Mouse (Mus musculus): Measurements from ENCODE around the gene Tprg.
A peak's percentile ranks its signal among the peaks of the same experiment; 100 is the strongest.

Gene Tprg

DNA sequence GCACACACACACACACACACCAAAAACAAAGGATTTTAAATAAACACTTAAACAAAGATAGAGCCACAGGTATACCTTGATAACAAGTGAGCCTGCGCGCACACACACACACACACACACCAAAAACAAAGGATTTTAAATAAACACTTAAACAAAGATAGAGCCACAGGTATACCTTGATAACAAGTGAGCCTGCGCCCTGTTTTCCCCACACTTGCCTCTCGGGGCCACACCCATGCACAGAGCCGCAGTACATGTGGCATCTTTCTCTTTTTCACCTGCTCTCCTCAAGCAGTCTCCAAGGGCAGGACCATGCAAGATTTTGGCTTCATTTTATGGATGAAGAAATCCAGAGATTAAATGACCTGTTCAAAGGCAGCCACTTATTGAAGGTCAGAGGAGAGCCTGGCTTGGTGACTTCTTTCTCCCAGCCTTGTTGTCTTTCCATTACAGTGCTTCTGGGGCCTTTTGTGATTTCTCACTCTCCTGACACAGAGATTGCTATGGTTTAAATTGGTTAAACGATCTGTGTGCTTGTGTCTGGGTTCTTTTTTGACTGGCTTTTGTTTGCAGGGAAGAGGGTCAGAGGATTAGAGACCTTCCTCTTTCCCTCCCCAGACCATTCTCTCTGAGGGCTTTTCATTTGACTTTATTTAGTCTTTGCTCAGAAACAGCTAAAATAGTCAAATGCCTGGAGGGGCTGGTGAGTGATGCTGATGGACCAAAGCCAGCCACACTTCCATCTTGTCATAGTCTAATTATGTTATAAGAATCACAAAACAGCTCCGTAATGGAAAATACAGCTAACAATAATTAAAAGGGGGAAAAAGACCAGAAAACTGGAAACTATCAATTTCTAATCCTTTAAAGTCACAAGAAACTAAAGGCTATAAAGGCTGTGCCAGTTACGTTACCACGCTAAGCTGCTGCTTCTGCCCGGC lies 46.9 kb downstream of the Tprg start:
- DNase-seq (ENCODE audit: low read depth, low spot score): no peak

DNA sequence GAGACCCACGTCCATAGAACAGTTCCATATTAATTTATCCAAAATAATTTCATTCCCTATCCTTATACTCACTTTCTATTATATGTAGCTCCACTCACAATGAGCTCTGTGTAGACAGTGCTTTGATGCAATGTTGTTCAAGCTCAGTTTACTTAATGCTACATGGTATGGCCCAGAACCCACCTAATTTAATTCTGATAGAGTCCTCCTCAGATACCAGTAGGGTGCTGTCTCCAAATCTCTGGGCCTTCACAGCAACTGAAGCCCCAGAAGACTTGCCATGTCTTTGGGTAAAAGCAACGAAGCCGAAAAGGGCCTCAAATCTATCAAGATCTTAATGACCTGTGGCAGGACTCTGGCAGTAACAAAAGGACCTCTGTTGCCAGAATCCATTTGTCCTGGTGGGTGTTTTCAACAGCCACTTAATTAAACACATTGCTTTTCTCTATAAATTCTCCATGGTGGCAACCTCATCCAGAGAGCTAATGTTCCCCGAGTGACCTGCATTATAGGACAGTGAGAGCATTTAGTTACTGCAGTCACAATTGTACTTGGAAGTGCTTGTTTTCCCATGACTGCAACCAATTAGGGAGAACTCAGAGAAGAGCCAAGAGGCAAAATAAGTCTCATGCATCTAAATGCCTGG lies 48.6 kb downstream of the Tprg start:
- no peak for DNase-seq (ENCODE audit: low read depth, low spot score)

DNA sequence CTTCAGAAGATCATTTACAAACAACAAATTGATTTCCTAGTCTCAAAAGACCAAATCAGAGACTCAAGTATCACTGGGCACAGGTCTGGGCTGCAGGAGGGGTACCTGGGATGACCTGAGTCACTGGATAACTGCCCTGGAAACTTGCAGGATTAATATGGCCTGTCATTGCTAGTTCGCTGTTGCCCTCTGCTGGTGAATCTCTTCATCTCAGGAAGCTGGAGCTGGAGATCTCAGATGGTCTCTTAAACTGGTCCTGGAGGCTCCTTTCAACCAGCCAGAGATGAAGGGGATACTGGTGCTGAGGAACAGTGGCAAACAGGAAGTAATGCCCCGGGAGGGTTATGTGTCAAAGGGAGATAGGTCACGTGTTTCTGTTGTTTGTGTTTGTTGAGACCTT lies 63.0 kb downstream of the Tprg start:
- peak; percentile 75 for DNase-seq (ENCODE audit: low read depth, low spot score)

DNA sequence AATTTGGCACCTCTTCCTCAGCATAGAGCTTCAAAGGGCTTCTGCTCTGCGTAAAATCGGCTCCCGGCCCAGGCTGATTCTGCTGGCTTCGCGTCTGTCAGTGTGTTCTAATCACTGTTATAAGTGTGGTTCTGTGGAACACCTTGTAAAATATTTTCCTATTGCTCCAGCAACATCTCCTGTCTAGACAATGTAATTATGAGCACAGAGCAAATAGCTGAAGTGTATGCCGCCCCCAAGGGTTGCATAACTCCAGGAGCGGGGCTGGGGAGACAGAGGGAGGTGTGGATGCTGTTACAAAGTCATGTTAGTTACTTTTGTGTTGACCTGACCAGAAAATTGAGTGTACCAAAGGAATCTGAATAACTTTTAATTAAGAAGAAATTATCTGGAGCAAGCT lies 81.2 kb downstream of the Tprg start:
- no peak for DNase-seq (ENCODE audit: low read depth, low spot score)

DNA sequence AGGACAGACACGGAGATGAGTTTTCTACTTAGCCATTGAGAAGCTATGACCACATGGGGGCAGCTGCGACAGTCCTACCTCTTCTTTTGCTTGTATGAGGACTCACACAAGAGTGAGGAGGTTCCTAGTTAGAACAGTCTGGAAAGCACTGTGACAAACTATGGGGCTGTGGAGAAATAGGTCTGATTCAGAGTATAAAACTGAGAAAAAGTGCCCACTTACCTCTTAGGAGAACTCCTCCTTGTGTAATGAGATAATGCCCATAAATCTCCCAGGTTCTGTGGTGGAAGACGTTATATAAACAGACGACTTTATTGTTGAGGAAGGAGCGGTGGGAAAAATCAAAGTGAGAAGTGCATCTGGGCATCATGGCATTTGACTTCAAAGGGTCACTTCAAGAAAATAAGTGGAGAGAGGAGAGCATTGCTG lies 83.4 kb downstream of the Tprg start:
- peak; percentile 24 for DNase-seq (ENCODE audit: low read depth, low spot score)

DNA sequence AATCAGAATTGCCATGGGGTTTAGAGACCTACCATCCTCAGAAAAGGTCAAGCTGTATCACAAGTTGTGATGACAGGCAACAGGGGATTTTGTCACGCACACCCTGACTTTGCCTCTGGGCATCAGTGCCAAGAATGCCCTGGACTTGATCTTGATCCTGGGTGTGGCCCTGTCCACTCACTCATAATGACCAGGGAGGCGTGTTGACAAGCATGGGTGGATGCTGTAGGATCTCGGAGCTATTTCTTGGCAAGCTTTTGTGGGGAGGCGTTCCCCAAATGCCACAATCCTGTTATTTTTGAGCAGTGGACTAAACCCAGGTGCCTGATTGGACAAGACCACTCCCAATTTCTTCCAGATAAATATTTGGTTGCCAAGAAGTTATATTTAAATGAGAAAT lies 87.5 kb downstream of the Tprg start:
- no peak for DNase-seq (ENCODE audit: low read depth, low spot score)

DNA sequence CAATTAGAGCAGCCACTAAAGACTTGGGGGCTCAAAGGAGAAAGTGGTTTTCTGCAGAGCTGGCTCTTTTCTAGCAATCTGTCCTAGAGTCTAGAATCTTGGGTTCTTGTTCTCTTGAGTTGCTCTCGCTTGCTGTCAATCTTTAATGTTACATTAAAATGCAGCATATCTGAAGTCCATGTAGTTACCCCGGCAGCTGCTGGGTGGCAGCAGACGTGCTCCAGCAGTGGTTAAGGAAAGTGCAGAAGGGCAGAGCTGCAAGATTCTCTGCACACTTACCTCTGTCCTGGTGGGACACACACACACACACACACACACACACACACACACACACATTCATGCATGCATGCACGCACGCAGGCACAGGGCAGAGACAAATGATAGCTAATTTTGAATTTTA lies 88.2 kb downstream of the Tprg start:
- peak; percentile 16 for DNase-seq (ENCODE audit: low read depth, low spot score)

DNA sequence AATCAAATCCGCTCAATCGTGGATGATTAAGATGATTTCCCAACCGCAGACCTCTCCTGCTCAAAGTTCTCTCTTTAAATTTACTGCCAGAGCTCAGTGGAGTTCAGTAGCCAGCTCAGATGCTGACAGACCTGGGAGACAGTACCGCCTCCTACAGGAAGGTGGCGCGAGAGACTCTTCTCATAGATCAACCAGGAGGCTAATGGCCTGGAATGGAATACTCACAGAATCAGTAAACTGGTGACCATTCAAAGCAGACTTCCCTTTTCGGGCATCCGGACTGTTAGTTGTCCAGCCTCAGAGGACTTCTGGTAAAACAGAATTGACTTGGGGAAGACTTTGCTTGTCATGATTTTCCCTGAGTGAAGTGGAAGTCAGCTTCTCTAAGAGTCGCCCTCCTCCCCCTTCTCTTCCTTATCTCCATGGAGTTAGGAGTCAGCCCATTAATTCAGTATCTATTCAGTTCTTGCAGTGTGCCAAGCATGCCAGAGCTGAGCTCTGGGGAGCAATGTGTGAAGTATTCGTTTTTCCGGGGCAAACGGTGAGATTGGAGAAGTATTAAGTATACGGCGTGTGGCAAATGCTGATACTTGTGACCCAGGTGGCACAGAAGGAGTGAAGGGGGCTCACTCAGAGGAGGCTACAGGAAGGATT lies 90.2 kb downstream of the Tprg start:
- DNase-seq (ENCODE audit: low read depth, low spot score): peak; percentile 86

DNA sequence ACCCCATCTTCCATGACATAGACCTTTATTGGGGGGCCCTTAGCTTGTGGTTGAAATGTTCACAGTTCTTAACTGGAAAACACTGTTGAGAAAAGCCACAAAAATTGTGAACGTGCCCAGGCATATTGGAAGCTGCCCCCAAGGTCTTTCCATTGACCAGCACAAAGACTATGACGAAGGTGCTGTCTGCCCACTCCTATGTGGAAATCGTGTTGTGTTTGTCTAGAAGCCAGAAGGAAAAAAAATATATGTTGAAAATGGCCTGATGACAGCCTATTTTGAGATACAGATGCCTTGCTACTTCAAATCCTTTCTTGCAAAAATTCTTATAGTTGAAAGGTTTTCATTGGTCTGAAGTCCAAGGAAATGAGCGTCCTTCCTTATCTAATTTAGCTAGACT lies 91.1 kb downstream of the Tprg start:
- no peak for DNase-seq (ENCODE audit: low read depth, low spot score)

DNA sequence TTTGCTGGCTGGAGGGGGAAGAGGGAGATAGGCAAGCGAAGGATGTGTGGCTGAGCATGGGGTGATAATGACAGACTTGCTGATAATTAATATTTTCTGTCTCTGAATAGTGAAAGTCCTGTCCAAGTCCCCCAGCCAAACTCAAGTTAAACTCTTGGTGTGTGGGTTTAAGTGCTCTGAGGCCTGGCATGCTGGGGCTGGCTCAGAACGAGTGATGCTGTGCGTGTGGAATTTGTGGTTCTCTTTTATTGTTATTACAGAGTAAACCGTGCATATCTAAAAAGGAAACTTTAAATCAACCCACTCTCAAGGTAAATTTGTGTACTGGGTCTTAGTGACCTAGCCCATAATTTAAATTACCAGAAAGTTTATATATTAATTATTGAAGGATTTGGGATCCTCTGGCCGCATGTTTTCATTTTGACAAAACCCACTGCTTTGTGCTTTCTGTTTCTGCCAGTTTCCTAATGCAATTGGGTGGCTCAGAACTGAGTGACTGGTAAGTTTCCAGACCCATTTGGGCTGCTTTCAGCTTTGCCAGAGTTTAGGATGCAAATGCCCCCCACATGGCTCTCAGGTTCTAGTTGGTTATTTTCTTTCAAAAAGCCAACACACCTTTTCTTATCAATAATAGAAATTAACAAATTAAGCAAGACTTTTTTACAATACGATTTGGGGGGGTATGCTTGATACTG lies 99.0 kb downstream of the Tprg start:
- no peak for DNase-seq (ENCODE audit: low read depth, low spot score)

DNA sequence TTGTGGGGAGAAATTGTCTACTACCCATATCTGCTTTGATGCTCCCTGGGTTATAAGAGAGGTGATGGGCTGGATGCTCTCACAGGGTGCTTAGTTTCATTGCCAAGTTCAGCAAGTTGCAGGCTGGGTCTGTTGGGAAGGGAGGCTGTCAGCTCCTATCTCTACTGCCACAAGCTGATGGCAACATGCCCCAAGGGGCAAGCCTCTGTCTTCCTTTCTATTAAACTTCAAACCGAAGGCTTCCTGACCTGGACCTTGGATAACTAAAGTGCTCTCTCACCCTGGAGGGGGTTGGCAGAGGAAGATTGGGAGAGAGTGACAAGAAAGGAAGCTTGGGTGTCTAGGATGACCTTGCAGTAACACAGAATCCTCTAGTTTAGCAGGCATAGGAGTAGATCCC lies 108.1 kb downstream of the Tprg start:
- DNase-seq (ENCODE audit: low read depth, low spot score): no peak

DNA sequence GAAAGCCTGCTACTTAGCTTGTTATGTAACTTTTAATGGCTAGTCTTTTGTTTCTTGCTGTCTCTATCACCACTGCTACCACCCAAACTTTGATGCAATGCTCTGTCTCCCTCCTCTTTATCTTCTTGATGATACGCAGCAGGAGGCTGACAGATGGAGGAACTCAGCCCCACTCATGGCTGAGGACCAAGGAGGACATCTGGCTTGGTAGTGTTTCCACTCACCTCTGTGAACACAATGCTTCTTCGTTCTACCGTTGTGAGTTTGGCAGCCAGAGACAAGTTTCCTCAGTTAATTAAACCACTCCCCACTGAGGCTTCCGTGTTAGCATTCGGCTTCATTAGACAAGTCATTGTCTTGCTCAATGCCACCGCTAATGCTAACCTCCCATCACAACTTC lies 117.5 kb downstream of the Tprg start:
- no peak for DNase-seq (ENCODE audit: low read depth, low spot score)

DNA sequence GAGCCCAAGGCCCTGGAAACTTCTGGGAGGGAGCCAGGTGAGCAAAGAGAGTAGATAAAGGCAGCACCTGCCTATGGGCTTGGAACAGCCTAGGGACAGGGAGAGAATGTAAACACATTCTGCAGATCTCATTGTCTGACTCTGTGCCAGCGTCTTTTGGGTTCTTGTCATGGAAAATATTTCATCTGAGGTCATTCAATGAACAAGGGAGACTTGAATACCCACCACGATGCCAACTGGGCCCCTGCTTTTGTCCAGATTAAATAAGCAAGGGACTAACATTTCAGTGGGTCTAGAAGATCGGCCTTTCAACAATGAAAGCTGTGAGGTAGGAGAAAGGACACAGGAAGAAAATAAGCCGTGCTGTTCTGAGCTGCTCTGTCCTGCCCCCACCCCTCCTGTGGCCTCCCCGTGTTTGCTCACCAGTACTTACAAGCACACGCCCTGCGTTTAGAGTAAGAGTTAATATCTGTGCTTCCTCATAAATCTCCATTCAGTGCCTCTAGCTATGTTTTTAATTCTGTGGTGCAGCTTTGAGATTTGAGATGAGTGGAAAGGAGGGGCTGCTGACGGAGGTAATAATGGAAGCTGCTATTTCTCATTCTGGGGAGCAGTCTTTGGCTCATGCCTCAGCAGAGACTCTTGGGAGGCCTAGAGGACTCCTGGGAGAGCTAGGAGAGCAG lies 120.7 kb downstream of the Tprg start:
- peak; percentile 15 for DNase-seq (ENCODE audit: low read depth, low spot score)

DNA sequence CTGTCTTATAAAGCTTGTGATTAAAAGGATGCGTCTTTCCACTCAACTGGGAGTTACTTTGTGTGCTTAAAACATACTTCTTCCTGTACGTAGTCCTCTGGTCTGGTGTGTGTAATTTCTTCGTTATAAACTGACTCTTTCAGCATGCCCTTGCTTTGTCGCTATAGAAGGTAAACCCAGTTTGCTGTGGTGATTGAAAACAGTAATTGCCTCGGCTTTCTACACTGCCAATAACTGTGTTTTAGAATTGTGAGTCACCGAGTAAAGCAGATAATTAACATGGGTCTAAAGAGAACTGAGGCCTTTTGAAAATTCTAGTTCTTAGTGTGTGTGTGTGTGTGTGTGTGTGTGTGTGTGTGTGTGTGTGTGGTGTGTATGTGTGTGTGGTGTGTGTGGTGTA lies 121.4 kb downstream of the Tprg start:
- DNase-seq (ENCODE audit: low read depth, low spot score): no peak

DNA sequence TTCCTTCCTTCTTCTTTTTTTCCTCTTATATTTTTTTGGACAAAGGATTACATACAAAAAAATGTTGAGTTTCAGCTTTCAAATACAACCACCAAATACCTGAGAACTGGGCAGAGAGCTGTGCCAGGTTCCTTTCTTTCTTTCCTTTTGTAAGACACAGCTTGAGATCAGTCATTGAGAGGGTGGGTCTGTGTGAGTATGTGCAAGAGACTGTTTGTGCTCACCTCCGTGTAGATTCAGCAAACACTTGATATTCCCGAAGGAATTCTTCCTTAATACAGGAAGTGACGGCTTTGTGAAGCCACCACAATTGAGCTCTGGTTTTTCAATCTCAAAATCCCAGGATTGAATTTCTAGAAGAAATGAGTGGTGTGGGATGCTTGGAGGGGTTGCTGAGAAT lies 124.7 kb downstream of the Tprg start:
- no peak for DNase-seq (ENCODE audit: low read depth, low spot score)

DNA sequence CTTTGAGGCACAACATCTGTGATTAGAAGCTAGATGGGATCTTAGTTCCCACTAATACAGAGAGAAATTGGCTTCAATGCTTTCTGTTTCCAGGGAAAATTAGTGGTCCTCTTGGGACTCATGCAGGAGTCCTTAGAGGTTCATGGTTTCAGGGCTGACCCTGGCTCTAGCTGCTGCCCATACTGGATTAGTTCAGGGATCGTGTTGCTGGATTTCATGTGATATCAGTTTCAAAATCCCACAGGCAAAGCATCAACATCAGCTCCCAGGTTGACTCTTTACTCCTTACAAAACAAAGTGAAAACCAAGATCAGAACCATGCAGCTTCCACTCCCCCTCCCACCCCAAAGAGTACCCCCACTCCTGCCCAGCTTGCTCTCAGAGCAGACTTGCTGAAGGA lies 127.3 kb downstream of the Tprg start:
- DNase-seq (ENCODE audit: low read depth, low spot score): no peak

DNA sequence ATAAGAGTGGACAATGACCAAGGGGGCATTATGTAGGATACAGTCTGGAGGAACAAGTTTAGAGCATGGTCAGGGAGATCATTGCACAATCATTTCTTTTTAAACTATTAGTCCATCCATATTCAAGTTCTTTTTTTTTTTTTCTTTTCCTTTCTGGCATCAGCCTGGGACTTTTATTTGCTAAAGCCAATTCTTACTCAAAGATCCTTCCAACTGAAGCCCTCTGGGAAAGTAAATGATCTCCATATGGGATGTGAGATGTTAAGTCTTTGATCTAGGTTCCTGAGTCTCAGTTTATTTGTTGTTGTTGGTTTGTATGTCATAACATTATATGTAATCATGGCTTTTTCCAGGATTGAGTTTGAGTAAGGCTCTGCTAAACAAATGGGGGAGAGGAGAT lies 128.6 kb downstream of the Tprg start:
- DNase-seq (ENCODE audit: low read depth, low spot score): no peak

DNA sequence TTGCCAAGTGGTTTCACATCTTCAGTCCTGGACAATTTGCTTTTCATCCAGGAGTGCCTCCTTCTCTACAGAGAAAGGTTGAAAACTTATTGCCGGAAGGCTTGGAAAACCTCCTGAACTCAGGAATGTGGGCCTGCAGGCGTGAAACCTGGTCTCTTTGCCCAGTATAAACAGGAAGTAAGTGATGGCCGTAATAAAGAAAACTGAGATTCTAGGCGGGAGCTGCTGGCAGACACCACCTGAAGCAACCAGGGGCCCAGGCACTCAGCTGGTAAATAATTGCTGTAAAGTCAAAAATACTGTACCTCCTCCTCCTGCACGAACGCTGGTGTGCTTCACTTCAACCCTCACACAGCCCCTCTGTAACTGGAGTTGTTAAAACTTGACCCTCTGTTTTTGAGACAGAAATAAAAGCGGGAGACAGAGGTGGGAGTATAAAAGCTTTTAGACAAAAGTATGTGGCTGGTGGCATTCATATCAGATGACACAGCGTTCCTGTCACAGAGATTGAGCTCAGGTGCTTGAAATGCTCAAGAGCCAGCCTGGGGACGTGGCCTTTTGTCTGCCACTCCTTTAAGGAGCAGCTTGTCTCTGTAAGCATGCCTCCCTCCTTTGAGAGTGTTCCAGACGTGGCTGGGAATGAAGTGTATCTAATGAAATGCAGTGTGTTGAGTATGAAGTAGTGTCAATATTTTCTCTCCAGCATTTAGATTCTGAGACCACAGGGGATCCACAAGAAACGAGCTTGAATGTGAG lies 131.4 kb downstream of the Tprg start:
- DNase-seq (ENCODE audit: low read depth, low spot score): peak; percentile 18

DNA sequence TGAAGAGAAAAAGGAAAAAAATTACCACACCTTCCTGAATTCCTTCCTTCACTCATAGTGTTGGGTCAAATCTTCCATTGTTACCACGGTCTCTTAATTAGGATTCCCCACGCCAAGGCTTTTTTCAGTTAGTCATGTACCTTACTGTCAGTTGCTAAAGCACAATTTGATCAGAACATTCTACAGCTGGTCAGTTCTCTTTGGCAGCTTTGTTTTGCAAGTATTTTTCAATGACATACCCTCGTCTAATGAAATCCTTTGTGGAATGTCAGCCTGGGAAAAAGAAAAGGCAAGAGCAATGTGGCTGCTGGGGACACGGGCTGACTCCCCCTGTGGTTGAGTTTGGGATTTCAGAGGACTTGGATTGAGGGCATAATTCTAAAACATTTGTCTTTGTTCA lies 136.4 kb downstream of the Tprg start:
- peak; percentile 39 for DNase-seq (ENCODE audit: low read depth, low spot score)

DNA sequence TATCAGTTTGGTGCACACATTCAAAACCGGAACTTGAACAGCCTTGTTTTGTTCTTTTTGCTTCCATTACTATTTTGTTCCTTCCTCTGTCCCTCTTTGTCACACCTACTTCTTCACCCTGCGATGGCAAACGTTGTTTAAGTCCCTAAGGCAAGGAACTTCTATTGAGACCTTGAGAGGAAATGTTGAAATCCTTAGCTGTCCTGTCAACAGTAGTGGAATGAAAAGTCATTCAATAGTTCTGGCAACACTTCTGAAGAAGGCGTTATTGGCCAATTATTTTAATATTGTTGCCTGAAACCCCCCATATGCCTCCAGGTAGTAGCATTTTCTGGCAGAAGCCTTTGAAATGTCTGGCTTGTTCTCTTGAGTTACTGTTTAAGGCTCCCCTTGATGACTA lies 137.4 kb downstream of the Tprg start:
- no peak for DNase-seq (ENCODE audit: low read depth, low spot score)

DNA sequence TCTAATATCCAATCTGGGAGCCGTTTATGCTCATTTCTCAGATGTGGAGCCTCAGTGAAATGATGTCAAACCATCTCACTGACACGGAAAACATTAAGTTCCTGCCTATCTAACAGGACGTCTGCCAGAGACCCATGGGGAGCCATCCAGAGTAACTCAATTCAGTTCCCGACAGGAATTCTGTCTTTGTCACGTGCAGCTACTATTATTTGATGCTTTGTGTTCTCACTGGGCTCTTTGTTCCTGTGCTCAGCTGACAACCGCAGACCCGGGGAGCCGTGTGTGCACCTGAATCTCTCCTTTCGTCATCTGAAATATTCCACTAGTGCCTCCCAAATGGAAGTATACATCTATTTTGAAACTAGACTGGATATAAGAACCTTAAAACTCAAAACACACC lies 138.3 kb downstream of the Tprg start:
- peak; percentile 12 for DNase-seq (ENCODE audit: low read depth, low spot score)

All from ZHBTc4 (cell line).